Mouse (Mus musculus) MN1 (cell line): ENCODE measurements around the gene Clk3.
"Not testable (repeated sequence)": the region's sequence is repeated elsewhere in the genome, so short reads cannot be mapped to it uniquely, and the experiment has no call there.

ENCODE experiments used
- DNase-seq: peaks from one replicate; pipeline ENCODE4 v3.0.0-alpha.2; 2016; ENCODE audit warnings: low spot score

The Clk3 gene

DNA sequence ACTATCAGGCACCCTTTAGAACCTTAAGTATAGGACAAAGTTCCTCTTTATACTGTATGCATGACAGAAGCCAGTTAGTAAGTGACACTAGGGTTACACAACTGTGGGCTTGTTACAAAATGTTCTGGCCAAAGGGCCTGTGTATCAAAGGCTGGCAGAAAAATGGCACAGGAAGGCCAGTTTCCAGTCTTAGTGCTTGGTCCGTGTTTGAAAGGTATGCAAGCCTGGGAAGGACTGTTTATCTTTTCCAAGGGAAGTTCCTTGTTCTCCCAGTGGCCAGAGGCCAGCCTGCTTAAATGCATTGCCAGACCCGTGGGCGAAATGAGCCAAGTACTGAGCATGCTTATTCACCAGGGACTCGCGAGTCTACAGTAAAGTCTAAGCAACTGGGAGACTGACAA is 42.3 kb downstream of the Clk3 start:
- no peak for DNase-seq

DNA sequence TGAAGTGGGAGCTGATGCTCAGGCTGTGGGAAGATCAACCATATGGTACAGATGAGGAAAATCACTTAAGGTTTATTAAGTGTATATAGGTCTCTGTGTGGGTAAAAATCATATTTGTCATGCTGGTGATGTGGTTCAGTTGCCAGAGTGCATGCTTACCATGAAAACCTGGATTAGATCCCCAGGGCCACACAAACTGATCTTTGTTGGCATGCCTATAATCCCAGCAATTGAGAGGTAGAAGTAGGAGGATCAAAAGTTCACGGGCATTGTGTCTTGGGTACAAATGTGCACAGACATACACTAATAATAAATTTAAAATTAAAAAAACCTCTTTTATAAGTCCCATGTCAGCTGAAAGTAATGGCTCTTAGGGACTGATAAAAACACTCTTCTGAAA is 43.3 kb downstream of the Clk3 start:
- DNase-seq = no peak

DNA sequence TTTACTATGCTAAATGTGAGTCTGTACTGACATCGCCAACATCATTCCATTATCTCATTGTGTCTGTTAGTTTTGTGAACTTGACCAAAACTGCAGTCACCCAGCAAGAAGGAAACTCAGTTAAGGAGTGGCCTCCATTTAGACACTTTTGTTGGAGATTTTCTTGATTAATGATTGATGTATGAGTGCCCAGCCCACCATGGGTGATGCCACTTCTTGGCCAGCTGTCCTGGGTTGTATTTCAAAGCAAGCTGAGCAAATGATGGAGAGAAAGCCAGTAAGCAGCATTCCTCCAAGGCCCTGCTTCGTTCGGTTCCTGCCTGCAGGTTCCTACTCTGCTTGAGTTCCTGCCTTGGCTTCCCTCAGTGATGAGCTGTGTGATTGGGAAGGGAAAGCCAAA is 44.9 kb downstream of the Clk3 start:
- DNase-seq = no peak

DNA sequence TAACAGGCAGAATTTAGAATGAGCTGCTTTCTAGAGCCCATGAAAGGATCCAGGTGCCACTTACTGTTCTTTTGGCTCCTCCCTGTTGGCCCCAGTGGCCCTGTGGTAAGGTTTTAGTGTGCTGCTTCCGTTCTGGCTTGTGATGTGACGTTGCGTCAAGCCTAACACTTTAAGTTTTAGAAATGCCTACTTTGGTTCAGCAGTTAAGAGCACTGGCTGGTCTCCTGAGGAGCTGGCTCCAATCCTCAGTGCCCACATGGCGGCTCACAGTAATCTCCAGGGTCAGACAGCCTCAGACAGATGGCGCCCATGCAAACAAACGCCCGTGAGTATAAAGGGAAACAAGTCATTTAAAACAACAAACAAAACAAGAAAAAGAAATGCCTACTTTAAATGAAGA is 47.3 kb downstream of the Clk3 start:
- DNase-seq = no peak

DNA sequence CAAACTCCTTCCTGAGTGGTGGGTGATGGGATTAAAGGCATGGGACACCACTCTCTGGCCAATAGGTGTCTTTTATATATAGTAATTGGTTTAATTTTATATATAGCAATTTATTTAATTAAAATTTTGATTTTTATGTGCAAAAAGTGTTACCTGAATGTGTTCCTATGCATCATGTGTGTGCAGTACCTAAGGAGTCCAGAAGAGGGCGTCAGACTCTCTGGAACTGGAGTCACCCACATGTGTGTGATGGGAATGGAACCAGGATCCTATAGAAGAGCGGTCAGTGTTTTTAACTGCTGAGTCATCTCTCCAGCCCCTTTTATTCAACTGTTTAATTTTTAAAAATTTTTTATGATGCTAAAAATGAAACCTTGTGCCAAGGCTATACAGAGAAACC is 53.5 kb downstream of the Clk3 start:
- DNase-seq = no peak

DNA sequence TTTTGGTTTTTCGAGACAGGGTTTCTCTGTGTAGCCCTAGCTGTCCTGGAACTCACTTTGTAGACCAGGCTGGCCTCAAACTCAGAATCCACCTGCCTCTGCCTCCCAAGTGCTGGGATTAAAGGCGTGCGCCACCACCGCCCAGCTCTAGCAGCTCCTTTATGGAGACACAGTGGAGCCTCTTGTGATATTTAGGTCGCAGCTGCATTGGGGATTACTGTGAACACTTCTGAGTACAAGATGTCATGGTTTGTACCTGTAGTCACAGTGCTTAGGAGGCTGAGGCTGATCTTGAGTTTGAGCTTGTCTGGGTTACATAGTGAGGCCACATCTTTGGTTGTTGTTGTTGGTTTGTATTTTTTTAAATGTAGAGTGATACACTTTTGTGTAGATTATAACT is 55.4 kb downstream of the Clk3 start:
- not testable (repeated sequence) for DNase-seq

DNA sequence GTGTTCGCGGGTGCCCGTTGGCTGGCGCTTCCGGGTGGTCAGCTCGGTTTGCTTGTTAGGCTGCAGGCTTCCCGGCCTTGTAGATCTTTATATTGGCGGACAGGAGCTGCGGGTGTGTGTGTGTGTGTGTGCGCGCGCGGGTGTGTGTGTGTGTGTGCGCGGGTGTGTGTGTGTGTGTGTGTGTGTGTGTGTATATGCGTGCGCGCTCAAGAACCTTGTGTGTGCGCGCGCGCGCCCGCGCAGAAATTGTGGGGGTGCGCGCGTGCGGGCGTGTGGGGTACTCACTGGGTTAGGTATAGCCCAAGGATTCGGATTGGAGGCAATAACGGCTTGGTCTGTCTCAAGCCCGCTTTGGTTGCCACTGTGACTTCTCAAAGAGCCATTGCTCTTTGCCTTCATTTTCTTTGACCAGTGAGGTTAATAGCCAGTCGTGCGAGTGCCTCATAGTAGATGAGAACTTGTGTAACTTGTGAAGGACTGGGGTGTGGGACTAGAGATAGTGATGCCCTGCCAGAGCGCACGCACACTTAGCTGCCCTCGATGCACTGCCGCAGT is 56.9 kb downstream of the Clk3 start:
- DNase-seq = peak; percentile 24

DNA sequence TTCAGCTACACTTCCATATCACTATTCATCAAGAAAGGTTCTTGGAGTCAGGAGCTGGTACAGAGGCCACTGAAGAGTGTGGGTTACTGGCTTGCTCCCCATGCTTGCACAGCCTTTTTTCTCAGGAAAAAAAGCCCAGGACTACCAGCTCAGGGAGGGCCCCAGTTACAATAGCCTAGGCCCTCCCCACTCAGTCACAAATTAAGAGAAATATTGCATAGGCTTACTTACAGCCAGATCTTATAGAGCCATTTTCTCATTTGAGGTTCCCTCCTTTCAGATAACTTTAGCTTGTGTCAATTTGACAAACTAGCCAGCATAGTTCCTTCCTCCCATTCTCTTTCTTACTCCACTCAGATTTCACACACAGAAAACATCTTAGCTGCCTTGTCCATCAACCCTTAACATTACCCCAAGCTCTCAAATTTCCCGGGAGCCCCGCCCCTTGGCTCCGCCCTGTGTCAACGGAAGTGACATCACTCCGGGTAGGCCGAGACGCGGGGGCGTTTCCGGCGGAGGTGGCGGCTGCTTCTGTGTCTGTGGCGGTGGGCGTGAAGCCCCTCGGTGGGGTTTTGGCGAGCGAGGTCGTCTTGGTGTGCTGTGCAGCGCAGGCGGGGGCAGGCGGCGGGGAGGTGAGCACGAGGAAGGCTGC is 57.5 kb downstream of the Clk3 start, which contains the start of gene Edc3:
Gene Edc3, plus strand, starts transcription at position 473 of the 652 bp plus-strand sequence.
- DNase-seq = peak; percentile 82

DNA sequence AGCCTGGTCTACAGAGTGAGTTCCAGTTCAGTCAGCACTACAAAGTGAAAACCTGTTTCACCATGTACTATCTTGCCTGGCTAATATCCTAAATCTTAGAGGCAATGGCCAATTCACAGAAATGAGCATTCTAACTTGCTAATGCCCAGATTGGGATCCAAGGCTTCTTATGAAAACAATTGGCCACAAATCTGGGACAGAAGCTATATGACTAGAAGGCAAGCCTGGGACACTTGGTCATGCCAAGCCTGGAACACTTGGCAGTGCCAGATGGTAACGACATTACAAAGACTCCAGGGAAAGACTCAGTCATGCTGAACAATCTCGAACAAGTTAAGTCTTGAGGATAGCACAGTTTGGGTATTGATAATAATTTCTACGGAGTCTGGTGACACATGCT is 59.2 kb downstream of the Clk3 start:
- no peak for DNase-seq
